Mouse (Mus musculus): ENCODE results near the gene Serf2. TPM values are rescaled to one million over a fixed set of nuclear protein-coding genes. Genes with fewer than 3 reads are reported as not detected.

The Serf2 gene
- polyA plus RNA-seq, 1 experiment from 2014 or later: 297 TPM

- Histone ChIP-seq H3K9me3 (replicated peaks) (no peaks in the 10 kb centered on the region), H3K27me3 (replicated peaks) (no peaks in the 10 kb centered on the region), H3K4me3 (replicated peaks) (no peak overlapping the region), H3K36me3 (peaks cover 77% of the 10 kb centered on the region), H3K9ac (replicated peaks) (no peak overlapping the region), H3K4me1 (no peaks in the 10 kb centered on the region), H3K27ac (replicated peaks) (no peak overlapping the region), H3K4me2 (no peak overlapping the region)
- WGBS: 97% methylated on average over 2 of the region's 2 CpGs
- no peak for ATAC-seq (ENCODE audit: low FRiP score)
These were observed 23.1 kb upstream of the Serf2 start for GRCm38 (mm10) chr2:121425890-121426289.

GRCm38 (mm10) chr2:121434854-121435253, 14.1 kb upstream of the Serf2 start:
- H3K27ac ChIP-seq (replicated peaks): no peak overlapping the region
- H3K36me3 ChIP-seq: peaks cover 91% of the 10 kb centered on the region
- H3K4me3 ChIP-seq (replicated peaks): no peak overlapping the region
- no peaks in the 10 kb centered on the region for H3K27me3 ChIP-seq (replicated peaks)
- H3K9ac ChIP-seq (replicated peaks): no peak overlapping the region
- H3K4me1 ChIP-seq: no peaks in the 10 kb centered on the region
- H3K9me3 ChIP-seq (replicated peaks): no peaks in the 10 kb centered on the region
- ATAC-seq (ENCODE audit: low FRiP score): no peak
- no peak overlapping the region for H3K4me2 ChIP-seq
- WGBS: 97% methylated on average over 1 of the region's 1 CpGs

GRCm38 (mm10) chr2:121439746-121440145, 9.2 kb upstream of the Serf2 start:
- H3K9me3 ChIP-seq (replicated peaks): no peaks in the 10 kb centered on the region
- no peak overlapping the region for H3K4me2 ChIP-seq
- whole genome bisulfite sequencing: 79% methylated on average over 4 of the region's 4 CpGs
- no peak for ATAC-seq (ENCODE audit: low FRiP score)
- peaks cover 15% of the 10 kb centered on the region for H3K4me1 ChIP-seq
- H3K27ac ChIP-seq (replicated peaks): no peak overlapping the region
- peaks cover 25% of the 10 kb centered on the region for H3K27me3 ChIP-seq (replicated peaks)
- no peak overlapping the region for H3K9ac ChIP-seq (replicated peaks)
- H3K4me3 ChIP-seq (replicated peaks): no peak overlapping the region
- peaks cover 44% of the 10 kb centered on the region for H3K36me3 ChIP-seq

GRCm38 (mm10) chr2:121440834-121441605, 8.0 kb upstream of the Serf2 start:
- no peak overlapping the region for H3K9ac ChIP-seq (replicated peaks)
- peaks cover 25% of the 10 kb centered on the region for H3K27me3 ChIP-seq (replicated peaks)
- H3K27ac ChIP-seq (replicated peaks): no peak overlapping the region
- no peaks in the 10 kb centered on the region for H3K9me3 ChIP-seq (replicated peaks)
- peaks cover 34% of the 10 kb centered on the region for H3K36me3 ChIP-seq
- no peak for ATAC-seq (ENCODE audit: low FRiP score)
- no peak overlapping the region for H3K4me3 ChIP-seq (replicated peaks)
- H3K4me1 ChIP-seq: peaks cover 15% of the 10 kb centered on the region
- H3K4me2 ChIP-seq: no peak overlapping the region
- WGBS: 60% methylated on average over 5 of the region's 5 CpGs

- Histone ChIP-seq H3K9ac (replicated peaks) (no peak overlapping the region), H3K4me1 (peaks cover 15% of the 10 kb centered on the region), H3K27ac (replicated peaks) (no peak overlapping the region), H3K4me3 (replicated peaks) (peak overlapping the region; percentile 33), H3K27me3 (replicated peaks) (peaks cover 25% of the 10 kb centered on the region), H3K4me2 (peak overlapping the region; percentile 62), H3K36me3 (peaks cover 31% of the 10 kb centered on the region), H3K9me3 (replicated peaks) (no peaks in the 10 kb centered on the region)
- ATAC-seq (ENCODE audit: low FRiP score): no peak
- 16% methylated on average over 11 of the region's 11 CpGs for WGBS
These were observed 7.2 kb upstream of the Serf2 start for GRCm38 (mm10) chr2:121441800-121442199.

GRCm38 (mm10) chr2:121442259-121443067, 6.5 kb upstream of the Serf2 start:
- Histone ChIP-seq H3K27me3 (replicated peaks) (peaks cover 25% of the 10 kb centered on the region), H3K36me3 (peaks cover 25% of the 10 kb centered on the region), H3K4me3 (replicated peaks) (peak overlapping the region; percentile 33), H3K27ac (replicated peaks) (no peak overlapping the region), H3K9me3 (replicated peaks) (no peaks in the 10 kb centered on the region), H3K4me1 (peaks cover 15% of the 10 kb centered on the region), H3K4me2 (peak overlapping the region; percentile 62), H3K9ac (replicated peaks) (0 out of 2 replicates have a peak overlapping the region, but pooled peaks have one; percentile 3)
- ATAC-seq (ENCODE audit: low FRiP score): no peak
- WGBS: 2% methylated on average over 30 of the region's 30 CpGs

GRCm38 (mm10) chr2:121443068-121443349, 6.0 kb upstream of the Serf2 start:
- Histone ChIP-seq H3K4me1 (peaks cover 17% of the 10 kb centered on the region), H3K27ac (replicated peaks) (no peak overlapping the region), H3K27me3 (replicated peaks) (peaks cover 25% of the 10 kb centered on the region), H3K36me3 (peaks cover 20% of the 10 kb centered on the region), H3K4me3 (replicated peaks) (peak overlapping the region; percentile 33), H3K4me2 (peak overlapping the region; percentile 62), H3K9me3 (replicated peaks) (no peaks in the 10 kb centered on the region), H3K9ac (replicated peaks) (0 out of 2 replicates have a peak overlapping the region, but pooled peaks have one; percentile 3)
- no peak for ATAC-seq (ENCODE audit: low FRiP score)
- WGBS: 4% methylated on average over 8 of the region's 8 CpGs

- no peak for ATAC-seq (ENCODE audit: low FRiP score)
- peaks cover 24% of the 10 kb centered on the region for H3K4me1 ChIP-seq
- peaks cover 25% of the 10 kb centered on the region for H3K27me3 ChIP-seq (replicated peaks)
- H3K4me3 ChIP-seq (replicated peaks): no peak within 1 kb of the TSS; the same call in 1 of the 2 replicates
- peaks cover 8% of the 10 kb centered on the region for H3K36me3 ChIP-seq
- H3K9me3 ChIP-seq (replicated peaks): no peaks in the 10 kb centered on the region
- H3K9ac ChIP-seq (replicated peaks): 0 out of 2 replicates have a peak within 1 kb of the TSS, but pooled peaks have one; percentile 3
- no peak within 1 kb of the TSS for H3K27ac ChIP-seq (replicated peaks)
- WGBS: 81% methylated on average over 1 of the region's 1 CpGs
- peak within 1 kb of the TSS; percentile 62 for H3K4me2 ChIP-seq
These were observed 4.8 kb upstream of the Serf2 start, which contains the start of gene Ell3 for GRCm38 (mm10) chr2:121444178-121444577. Ell3 (minus strand) TSS chr2:121444278.

- H3K27ac ChIP-seq (replicated peaks): no peak overlapping the region
- ATAC-seq (ENCODE audit: low FRiP score): no peak
- peaks cover 25% of the 10 kb centered on the region for H3K4me1 ChIP-seq
- peaks cover 25% of the 10 kb centered on the region for H3K27me3 ChIP-seq (replicated peaks)
- H3K4me3 ChIP-seq (replicated peaks): no peak overlapping the region
- H3K9me3 ChIP-seq (replicated peaks): no peaks in the 10 kb centered on the region
- no peaks in the 10 kb centered on the region for H3K36me3 ChIP-seq
- WGBS: 85% methylated on average over 3 of the region's 3 CpGs
- no peak overlapping the region for H3K4me2 ChIP-seq
- H3K9ac ChIP-seq (replicated peaks): no peak overlapping the region
These were observed 3.9 kb upstream of the Serf2 start for GRCm38 (mm10) chr2:121445117-121445516.

- H3K36me3 ChIP-seq: peaks cover 4% of the 10 kb centered on the region; the same call in 1 of the 2 replicates
- H3K9ac ChIP-seq (replicated peaks): no peak overlapping the region
- no peak overlapping the region for H3K4me2 ChIP-seq
- ATAC-seq (ENCODE audit: low FRiP score): no peak
- no peaks in the 10 kb centered on the region for H3K9me3 ChIP-seq (replicated peaks)
- no peak overlapping the region for H3K27ac ChIP-seq (replicated peaks)
- 88% methylated on average over 4 of the region's 4 CpGs for WGBS
- H3K27me3 ChIP-seq (replicated peaks): peaks cover 15% of the 10 kb centered on the region
- no peak overlapping the region for H3K4me3 ChIP-seq (replicated peaks)
- peaks cover 37% of the 10 kb centered on the region for H3K4me1 ChIP-seq
These were observed 2.5 kb upstream of the Serf2 start for GRCm38 (mm10) chr2:121446506-121446905.

GRCm38 (mm10) chr2:121447006-121447405, 2.0 kb upstream of the Serf2 start:
- ATAC-seq (ENCODE audit: low FRiP score): no peak
- no peak overlapping the region for H3K4me2 ChIP-seq
- H3K27me3 ChIP-seq (replicated peaks): peaks cover 10% of the 10 kb centered on the region
- no peaks in the 10 kb centered on the region for H3K9me3 ChIP-seq (replicated peaks)
- H3K27ac ChIP-seq (replicated peaks): no peak overlapping the region
- H3K36me3 ChIP-seq: peaks cover 5% of the 10 kb centered on the region; the same call in 1 of the 2 replicates
- 92% methylated on average over 3 of the region's 3 CpGs for WGBS
- H3K4me1 ChIP-seq: peaks cover 35% of the 10 kb centered on the region
- no peak overlapping the region for H3K9ac ChIP-seq (replicated peaks)
- H3K4me3 ChIP-seq (replicated peaks): no peak overlapping the region

All from neural tube, embryonic 15.5 days (tissue).